Mouse (Mus musculus) T-cell, adult 2 months (primary cell): Measurements from ENCODE around the gene Efcab9.
A peak's percentile ranks its signal among the peaks of the same experiment; 100 is the strongest.

Experiments
- DNase-seq: peaks from one replicate; pipeline ENCODE4 v3.0.0; 2022; ENCODE audit warnings: low spot score

The Efcab9 gene

DNA sequence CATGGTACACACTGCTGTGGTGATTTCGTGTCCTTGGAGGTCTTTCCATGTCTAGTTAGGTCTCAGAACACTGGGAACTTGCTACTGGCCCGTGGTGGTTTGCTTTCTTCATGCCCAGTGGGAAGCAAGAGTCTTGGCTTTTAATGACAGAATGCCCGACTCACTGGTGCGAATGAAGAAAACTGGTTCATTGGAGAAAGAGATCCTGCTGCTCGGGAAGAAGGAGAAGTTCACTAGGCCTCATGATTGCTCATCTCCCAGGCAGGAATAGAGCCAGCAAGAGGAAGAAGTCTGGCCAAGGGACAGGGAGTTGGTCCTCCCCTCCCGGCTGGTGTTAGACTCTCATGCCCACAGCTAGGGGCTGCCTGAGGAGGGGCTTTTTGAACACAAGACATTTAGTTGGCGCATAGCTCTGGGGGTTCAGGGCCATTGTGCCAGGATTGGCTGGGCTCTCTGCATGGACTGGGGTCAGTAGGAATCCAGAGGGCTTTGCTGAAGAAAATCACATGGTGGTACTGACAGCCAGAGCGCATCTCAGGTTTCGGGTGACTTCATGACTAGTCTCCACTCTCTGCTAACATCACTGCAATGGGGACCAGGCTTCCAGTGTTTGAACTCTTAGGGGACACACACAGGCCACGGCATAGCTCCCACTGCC lies 24.6 kb upstream of the Efcab9 start:
- DNase-seq, result no peak

DNA sequence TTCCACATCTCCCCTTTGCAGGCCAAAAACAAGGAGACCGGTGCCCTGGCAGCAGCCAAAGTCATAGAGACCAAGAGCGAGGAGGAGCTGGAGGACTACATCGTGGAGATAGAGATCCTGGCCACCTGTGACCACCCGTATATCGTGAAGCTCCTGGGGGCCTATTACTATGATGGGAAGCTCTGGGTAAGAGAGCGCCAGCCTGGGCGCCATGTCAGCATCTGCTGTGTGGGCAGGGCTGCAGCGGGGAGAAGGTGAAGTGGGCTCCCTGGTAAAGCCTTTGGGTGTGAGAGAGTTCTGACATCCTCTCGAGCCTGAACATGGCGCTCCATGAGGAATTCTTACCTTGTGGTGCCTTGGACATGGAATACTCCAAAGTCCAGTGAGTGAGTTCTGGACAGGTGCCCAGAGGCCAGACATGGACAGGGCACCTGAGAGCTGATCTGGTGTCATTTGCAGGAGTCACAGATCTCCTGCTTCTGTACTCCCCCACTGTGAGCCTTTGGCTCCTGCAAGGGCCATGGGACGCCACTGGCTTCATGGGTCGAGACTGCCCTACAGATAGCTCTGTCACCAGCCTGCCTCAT lies 23.3 kb upstream of the Efcab9 start:
- no peak for DNase-seq

DNA sequence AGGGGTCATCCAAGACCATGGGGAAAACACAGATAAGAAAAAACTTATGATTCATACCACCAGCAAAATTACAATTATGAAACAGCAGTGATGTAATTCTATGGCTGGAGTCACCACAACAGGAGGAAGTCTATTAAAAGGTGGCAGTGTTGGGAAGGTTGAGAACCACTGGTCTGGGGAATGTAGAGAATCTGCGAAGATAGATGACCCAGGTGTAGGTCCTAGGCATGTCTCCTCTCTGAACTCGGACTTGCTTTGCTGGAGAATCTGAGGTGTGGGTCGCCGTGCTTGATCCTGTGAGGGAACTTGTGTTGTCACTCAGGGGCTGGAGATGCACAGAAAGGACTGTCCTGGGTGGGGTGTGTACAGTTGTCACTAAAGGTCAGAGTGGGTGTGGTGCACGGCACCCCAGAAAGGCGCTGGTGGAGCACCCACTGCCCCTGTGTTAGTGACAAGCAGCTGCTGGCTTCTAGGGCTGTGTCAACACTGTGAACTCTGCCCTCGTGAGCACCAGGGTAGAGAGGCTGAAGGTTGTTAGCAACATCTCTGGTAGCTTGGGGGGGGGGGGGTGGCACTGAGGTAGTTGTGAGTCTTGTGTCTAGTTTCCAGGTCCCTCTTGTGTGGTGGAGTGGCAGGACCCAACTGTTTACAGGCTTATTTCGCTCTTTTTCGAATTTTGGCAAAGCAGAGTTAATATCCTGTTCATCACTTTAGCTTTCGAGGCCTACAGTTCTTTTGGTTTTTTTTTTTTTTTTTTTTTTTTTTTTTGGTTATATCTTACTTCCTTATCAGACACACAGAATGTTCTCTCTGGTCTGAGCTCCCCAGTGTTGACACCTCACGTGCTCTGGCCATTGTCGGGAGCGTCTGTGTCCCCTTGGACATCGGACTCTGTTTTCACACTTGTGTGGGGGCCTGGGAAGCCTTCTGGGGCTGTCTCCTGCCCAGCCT lies 22.5 kb upstream of the Efcab9 start:
- DNase-seq, result peak; percentile 37

DNA sequence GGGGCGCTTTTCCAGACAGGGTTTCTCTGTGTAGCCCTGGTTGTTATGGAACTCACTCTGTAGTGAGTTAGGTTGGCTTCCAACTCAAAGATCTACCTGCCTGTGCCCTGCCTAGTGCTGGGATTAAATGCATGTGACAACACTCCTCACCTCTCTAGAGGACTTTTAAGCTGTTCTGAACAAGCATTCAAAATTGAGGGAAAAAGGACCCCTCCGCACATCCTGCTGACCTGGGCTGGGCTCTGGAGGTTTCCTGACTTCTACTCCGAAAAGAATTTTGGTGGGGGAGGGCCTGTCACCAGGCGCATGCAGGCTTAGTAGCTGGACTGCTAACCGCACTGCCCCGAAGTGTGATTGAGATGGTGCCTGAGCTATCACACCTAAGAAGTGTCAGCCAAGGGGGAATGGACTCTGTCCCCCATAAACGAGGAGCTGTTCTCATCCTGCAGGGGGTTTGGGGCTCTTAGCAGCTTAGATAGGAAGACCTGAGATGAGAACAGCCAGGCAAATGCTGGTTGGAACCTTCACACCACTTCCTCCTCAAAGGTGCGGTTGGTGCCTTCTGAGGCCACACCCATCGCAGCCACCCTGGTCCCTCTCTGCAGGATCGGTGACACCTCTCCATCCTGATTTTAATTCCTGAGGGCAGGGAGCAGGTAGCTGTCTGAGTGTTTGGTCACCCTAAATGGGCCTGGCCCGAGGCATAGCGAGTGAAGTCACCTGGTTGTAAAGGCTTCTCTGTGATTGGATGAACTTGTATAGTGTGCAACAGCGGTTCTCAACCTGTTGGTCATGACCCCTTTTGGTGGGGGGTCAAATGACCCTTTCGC lies 21.6 kb upstream of the Efcab9 start:
- DNase-seq, result peak; percentile 78

DNA sequence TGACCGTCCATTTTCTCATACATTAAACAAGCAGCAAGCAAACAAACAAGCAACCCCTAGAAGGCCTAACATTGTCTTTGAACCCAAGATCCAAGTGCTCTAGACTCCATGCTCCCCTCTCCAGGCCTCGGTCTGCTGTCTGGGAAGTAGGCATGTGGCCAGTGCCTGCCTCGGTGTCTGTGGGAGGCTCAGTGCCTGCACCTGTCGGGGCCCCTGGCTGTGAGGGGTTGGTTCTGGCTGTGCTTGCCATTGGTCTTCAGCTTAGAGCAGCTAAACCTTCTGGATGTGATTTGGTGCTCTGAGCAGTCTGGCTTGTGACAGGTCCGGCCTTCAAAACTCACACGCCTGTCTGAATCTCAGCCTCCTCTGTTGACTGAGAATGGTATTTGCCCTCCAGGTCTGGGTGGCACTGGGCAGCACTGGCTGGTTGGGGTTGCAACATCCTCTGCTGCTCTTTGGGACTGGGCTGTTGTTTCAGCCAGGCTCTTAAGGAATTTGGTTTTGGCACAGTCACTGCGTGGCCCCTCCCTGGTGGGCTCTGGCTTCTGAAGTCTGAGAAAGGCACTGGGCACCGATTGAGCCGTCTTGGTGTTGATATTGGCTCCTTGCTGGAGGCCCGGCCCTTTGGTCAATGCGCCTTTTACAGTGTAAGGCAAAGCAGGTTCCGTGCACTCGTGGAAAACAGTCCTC lies 20.7 kb upstream of the Efcab9 start:
- DNase-seq, result no peak

DNA sequence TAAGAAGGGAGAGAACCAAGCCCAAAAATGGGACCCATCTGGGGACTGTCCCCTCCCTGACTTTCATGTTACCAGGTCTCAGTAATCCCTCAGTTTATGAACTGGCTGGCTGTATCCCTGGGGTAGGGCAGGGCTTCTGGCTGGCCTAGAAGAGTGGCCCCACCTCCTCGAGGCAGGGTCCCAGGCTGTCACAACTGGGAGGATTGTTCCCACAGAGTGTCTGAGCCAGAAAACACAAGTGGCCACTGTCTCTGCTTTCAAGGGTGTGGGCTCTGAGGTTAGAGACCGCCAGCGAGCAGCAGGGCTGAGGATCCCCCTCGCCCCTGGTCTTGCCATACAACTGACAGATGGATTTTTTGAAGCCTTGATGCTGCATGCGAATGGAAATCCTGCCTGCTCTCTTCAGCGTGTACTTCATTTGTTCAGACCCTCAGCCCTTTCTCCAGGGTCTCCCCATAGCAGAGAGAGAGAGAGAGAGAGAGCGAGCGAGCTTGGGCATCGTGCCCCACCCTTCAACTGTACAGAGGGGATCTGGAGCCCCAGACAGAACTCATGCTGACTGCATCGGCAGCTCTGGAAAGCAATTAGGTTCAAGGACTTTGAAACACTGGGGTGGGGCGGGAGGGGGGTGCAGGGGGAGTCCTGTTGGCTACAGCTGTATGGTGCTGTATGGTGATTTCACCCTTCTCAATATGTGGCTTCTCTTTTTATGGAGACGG lies 19.9 kb upstream of the Efcab9 start:
- DNase-seq, result no peak

DNA sequence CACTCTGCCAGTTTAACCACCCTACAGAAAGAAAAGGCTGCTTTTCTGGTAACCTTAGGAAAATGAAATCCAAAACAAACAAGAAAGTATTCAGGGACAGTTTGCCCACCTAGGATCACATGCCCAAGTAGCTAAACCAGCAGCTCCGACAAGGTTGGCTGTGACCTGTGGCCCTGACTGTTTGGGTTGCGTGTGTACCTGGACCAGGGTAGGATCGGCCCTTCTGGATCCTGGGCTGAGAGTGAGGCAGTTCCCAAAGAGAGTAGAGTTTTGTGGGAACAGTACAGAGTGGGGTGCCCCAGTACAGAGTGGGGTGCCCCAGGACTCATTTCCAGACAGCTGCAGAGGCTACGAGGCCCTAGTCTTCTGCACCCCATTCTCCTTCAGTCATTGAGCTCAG lies 19.2 kb upstream of the Efcab9 start:
- no peak for DNase-seq

DNA sequence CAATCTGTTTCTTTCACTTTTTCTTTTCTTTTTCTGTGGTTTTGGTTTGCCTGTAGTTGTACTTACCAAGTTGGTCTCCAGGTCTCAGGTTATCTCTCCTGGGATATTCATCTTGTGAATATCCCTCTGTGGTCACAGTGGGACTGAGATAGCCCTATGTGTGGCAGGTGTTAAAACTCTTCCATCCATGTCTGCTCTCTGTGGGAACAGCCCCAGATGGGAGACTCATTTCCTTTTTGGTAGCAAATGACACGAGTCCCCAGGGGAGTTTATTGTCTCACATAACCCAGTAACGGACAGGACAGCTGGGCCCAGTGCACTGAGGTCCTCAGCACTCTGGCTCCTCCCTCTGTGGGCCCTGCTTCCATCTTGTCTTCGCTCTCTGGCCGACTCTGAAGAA lies 18.2 kb upstream of the Efcab9 start:
- DNase-seq, result no peak

DNA sequence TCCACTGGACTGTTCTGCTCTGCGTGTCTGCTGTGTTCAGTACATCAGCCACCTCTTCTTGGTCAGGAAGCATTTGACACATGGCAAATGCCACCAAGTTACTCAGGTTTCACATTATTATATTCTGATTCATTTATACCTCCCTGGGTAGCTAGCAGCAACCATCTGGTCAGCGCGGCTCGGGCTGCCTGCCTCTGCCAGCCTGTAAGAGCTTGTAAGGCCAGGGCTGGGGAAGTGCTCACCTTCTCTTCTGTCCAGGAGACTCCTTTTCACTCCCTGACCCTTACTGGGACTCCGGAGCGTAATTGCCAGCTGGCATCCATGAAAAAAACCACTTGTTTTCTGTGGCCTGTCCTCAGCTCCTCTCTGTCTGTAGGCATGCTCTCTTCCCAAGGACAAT lies 17.4 kb upstream of the Efcab9 start:
- no peak for DNase-seq

DNA sequence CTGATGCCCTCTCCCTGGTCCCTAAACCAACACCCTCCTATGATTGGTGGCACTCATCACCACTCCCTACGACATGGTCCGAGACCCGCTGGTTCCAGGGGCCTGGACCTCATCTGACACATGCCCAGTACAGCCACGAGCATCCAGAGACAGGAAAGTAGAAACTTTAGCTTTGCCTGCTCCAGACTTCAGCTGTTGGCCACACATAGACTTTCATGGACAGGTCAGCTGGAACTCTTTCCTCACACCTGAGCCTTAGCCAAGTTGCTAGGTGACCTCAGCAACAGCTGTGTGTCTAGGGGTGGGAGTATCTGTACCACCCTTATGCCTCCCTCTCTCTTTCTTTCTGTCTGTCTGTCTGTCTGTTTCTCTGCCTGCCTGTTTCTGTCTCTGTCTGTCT lies 16.4 kb upstream of the Efcab9 start:
- DNase-seq, result no peak

DNA sequence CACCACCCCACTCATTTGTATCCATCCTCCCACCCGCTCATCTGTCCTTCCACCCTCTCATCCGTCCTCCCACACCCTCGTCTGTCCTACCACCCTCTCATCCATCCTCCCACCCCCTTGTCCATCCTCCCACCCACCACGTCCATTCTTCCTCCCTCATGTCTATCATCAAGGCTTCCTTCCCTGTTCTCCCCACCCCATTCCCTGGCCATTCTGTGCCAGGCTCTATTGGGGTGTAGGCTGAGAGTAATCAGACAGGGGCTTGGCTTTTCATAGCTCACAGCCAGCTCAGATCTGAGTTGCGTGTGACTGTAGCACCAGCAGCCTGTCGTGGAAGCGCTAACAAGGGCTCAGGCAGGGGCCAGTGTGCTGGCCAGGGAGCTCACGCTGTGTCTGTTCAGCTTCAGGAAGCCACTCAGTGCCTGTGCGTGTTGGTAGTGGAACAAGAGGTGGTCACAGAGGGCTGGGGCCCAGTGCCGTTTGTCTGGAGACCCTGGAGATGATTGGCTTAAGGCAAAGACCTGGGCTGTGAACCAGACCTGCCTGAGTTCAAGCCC lies 15.6 kb upstream of the Efcab9 start:
- DNase-seq, result no peak

DNA sequence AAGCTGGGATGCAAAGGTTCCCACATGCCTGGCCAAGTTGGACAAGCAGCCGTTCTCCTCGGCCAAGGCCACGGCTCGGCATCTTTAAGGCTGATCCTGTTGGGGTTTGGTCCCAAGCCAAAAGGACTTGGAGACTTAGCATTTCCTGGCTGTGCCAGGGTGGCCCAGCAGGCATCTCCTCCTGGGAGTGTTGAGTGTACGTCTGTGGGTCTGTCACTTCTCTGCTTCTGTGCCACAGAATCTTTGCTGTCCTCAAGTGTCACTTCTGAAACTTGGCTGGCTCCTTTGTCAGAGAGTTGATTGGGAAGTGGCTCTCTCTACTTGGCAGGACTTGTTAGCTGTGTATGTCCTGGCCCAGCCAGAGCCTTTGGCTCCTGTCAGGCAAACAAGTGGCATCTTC lies 14.6 kb upstream of the Efcab9 start:
- DNase-seq, result no peak

DNA sequence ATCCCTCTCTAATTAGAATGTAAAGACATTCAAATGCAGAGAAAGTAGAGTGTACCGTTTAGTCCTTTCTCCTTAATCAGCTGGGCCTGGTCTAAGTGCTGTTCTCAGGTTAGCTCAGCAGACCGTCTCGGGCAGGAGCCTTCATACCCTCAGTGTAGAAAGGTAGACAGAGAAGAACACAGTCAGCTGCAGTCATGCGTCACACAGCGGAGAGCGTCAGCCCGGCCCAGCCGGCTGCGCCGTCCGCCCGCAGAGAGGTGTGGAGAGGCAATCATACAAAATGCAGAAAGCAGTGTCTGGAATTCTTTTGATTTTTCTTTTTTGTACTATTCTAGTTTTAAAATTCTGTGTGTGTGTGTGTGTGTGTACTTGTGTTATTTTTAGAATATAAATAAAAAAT lies 13.7 kb upstream of the Efcab9 start:
- DNase-seq, result no peak

DNA sequence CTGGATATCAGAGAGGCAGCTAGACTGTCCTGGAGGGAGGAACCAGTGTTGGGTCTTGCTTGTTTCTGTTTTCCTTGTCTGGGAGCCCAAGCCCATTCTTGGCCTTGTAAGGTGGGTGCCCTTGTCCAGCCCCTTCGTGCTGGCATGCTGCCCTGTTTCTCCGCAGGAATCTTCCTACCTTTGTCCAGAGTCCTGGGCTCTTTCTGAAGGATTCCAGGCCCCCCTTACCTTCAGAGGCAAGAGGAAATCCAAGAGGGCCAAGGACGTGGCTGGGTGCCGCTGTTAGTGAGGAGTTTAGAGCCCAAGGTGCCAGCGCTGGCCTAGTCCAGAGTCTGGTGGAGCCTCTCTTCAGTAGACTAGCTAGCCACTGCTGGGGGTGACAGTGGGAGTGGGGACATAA lies 12.6 kb upstream of the Efcab9 start:
- DNase-seq, result no peak

DNA sequence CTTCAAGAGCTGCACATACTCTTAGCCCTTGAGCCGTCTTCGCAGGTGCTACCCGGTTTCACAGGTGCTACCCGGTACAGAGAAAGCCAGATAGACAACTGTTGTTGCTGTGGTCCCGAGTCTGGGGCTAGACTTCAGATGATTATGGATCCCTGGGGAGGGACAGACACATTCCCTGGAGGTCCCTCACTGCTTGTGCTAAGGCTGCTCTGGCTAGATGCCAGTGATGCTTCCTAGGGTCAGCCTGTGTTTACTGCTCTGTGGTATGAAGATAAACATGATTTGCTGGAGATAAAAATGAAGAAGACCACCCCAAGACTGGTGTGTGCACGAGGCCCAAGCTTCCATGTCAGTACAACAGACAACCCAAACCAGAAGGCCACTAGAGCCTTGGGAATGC lies 12.2 kb upstream of the Efcab9 start:
- no peak for DNase-seq

DNA sequence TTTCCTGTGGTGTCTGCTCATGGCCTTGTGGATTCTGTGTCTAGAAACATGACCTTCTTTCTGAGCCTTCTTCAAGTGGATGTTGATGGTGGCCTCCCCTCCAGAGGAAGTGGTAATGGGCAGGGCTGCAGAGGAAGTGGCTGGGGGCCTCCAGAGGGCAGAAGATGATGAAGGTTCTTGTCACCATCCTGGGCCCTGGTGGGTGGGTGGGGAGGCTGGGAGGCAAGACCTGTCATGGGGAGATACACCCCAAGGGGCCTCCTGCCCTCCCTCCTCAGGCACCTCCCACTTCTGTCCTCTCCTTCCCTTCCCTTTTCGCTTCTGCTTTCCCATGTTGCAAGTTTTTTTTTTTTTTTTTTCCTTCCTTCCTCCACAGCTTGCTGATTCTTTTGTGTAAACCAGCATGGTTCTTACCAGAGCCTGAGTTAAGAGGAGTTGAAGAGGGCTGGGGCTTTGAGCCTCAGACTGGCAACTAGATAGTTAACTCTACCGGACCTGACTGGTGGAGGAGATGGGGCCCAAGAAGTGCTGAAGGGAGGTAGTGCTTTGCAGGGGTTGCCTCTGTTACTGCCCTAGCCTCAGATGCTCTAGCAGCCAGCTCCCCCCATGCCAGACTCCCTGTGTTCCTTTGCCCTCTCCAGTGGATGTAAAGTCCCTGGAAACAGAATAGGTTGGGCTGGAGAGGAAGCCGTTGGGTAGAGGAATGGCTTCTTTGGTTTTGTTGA lies 11.0 kb upstream of the Efcab9 start:
- peak; percentile 87 for DNase-seq

DNA sequence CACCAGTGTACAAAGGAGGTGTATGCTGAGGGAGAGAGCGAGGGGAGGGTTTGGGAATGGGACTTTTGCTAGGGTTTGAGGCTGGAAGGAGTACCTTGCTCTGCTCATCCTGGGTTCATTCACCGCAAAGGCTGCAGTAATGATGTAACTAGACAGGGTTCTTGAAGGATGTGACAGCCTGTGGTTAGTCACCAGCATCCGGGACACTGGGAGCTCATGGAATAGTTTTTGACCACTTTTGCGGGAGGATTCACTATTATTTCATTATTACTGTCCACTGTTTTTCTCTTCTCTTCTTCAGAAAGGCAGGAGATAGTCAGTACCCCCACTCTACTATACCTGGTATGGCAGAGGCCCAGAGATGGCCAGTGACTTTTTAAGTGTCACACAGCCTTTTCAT lies 10.3 kb upstream of the Efcab9 start:
- no peak for DNase-seq

DNA sequence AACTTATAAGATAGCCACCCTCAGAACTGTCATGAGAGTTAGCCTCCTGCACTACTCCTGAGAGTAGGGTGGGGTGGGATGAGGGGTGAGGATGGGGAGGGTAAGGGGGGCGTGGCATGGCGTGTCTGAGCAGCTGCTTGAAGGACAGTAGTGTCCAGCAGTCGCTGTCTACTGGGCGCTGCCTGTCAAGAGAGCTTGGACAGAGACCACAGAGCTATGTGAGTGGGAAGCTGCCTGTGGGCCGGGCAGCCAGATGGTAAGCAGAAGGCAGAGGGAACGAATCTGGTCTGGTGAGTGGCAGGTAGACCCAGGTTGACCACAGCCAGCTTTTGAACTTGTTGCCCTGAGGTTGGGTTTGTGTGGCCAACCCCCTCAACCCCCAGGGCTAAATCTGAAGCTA lies 8.6 kb upstream of the Efcab9 start:
- no peak for DNase-seq

DNA sequence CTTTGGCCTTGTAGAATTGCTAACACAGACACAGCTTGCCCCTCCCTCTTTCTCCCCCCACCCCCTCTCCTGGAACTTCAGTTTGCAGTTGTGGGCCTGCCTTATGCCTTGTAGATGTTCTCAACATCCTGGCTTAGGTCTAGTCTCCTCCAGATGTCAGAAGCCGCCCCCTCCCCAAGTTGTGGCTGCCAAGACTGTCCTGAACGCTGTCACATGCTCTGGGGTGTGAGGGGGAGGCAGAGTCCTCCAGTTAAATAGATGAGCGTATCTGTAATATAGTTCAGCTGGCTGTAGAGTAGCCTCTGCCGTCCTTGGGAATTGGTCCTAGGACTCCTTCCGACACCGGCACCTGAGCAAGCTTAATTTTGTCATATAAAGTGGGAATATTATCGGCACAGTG lies 7.8 kb upstream of the Efcab9 start:
- DNase-seq, result no peak

DNA sequence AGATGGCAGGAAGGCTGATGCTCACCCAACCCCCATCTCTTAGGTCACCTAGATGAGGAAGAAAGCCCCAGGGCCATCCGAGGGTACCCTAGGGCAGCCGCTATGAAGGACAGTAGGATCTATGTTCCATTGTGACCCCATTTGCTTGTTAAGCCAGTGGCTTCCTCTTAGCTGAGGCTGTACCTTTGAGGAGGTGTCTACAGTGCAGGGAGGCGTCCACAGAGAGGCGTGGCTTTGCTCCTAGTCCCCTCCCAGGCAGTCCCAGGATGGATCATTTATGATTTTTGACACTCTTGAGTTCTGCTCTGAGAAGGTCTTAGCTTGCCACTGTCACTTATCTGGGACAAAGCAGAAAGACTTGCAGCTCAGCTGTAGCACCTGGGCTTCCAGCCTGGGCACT lies 7.0 kb upstream of the Efcab9 start:
- DNase-seq, result peak; percentile 49
